Comparison of ENCODE assay signal across 31 mouse cellular contexts in genomic region chr12:108286381-108286780, GRCm38 (mm10). TPM values are rescaled to one million over a fixed set of nuclear protein-coding genes. Genes with fewer than 3 reads are reported as not detected.
A peak's percentile ranks its signal among the peaks of the same experiment; 100 is the strongest.
DNase-seq lines count a peak whose midpoint lies in the region; ATAC-seq lines count a peak whose summit lies in the region.
"Had no signal": no experiment of that assay in that cellular context is flagged by ENCODE, and none has a peak within 500 bp of the region (broad histone marks: within the 10 kb centered on the region; RNA-seq: fewer than 3 reads in every experiment).

No protein-coding gene starts in this region.

- H3K4me3 ChIP-seq in hindbrain, embryonic 12.5 days, result no peak overlapping the region
- no peak overlapping the region for H3K4me3 ChIP-seq in hindbrain, embryonic 14.5 days (replicated peaks; ENCODE audit: low read length)
- H3K4me3 ChIP-seq in midbrain, embryonic 14.5 days (replicated peaks; ENCODE audit: low read depth, low read length), result no peak overlapping the region
- no peak overlapping the region for H3K4me3 ChIP-seq in midbrain, embryonic 11.5 days (ENCODE audit: low read depth, low read length)
- peak overlapping the region in 1 of 2 experiments; percentile 15; a peak in 1 of 4 replicates for H3K4me3 ChIP-seq in ES-E14 (ENCODE audit: insufficient read depth in 1 of 2, low read depth in 1 of 2, low read length in 2 of 2, poor library complexity in 1 of 2, severe bottlenecking in 1 of 2)
- H3K4me3 ChIP-seq in embryonic facial prominence, embryonic 12.5 days, result no peak overlapping the region
- H3K4me3 ChIP-seq: embryonic facial prominence, embryonic 13.5 days; erythroblast, embryonic 14.5 days; forebrain, embryonic 12.5 days; heart, embryonic 12.5 days; limb, embryonic 10.5 days; limb, embryonic 15.5 days had no signal

- peaks cover 21% of the 10 kb centered on the region for H3K4me1 ChIP-seq in hindbrain, embryonic 12.5 days
- H3K4me1 ChIP-seq in hindbrain, embryonic 14.5 days (replicated peaks; ENCODE audit: control insufficient read depth, insufficient read depth, low read length), result peaks cover 15% of the 10 kb centered on the region
- H3K4me1 ChIP-seq in midbrain, embryonic 14.5 days (ENCODE audit: control insufficient read depth, insufficient read depth, low read length), result peaks cover 17% of the 10 kb centered on the region
- peaks cover 19% of the 10 kb centered on the region for H3K4me1 ChIP-seq in midbrain, embryonic 11.5 days (ENCODE audit: control insufficient read depth, insufficient read depth, low read length)
- peaks cover 3 to 25% of the 10 kb centered on the region in 2 experiments; a peak in 2 of 4 replicates for H3K4me1 ChIP-seq in ES-E14 (ENCODE audit: control insufficient read depth in 2 of 2, insufficient read depth in 2 of 2, low read length in 2 of 2, poor library complexity in 1 of 2)
- H3K4me1 ChIP-seq in embryonic facial prominence, embryonic 12.5 days, result peaks cover 12% of the 10 kb centered on the region

- H3K9ac ChIP-seq in hindbrain, embryonic 12.5 days, result no peak overlapping the region
- no peak overlapping the region for H3K9ac ChIP-seq in hindbrain, embryonic 14.5 days
- H3K9ac ChIP-seq in midbrain, embryonic 14.5 days (replicated peaks; ENCODE audit: low read length), result no peak overlapping the region
- no peak overlapping the region for H3K9ac ChIP-seq in midbrain, embryonic 11.5 days (ENCODE audit: low read length)
- H3K9ac ChIP-seq in ES-E14 (ENCODE audit: insufficient read depth, low read depth, low read length, poor library complexity, severe bottlenecking), result peak overlapping the region; percentile 56; the same call in 1 of the 2 replicates
- H3K9ac ChIP-seq in embryonic facial prominence, embryonic 12.5 days, result no peak overlapping the region
- H3K9ac ChIP-seq: embryonic facial prominence, embryonic 13.5 days; forebrain, embryonic 12.5 days; heart, embryonic 12.5 days; limb, embryonic 15.5 days; liver, embryonic 14.5 days had no signal

- H3K36me3 ChIP-seq in hindbrain, embryonic 12.5 days, result no peaks in the 10 kb centered on the region
- no peaks in the 10 kb centered on the region for H3K36me3 ChIP-seq in hindbrain, embryonic 14.5 days (replicated peaks; ENCODE audit: control insufficient read depth, insufficient read depth)
- H3K36me3 ChIP-seq in midbrain, embryonic 14.5 days (ENCODE audit: control insufficient read depth, insufficient read depth, low read length), result no peaks in the 10 kb centered on the region
- H3K36me3 ChIP-seq in midbrain, embryonic 11.5 days (ENCODE audit: control insufficient read depth, insufficient read depth, low read length), result no peaks in the 10 kb centered on the region
- H3K36me3 ChIP-seq in ES-E14 (ENCODE audit: control insufficient read depth, insufficient read depth, low read length, poor library complexity, severe bottlenecking), result no peaks in the 10 kb centered on the region
- no peaks in the 10 kb centered on the region for H3K36me3 ChIP-seq in embryonic facial prominence, embryonic 12.5 days
- H3K36me3 ChIP-seq: embryonic facial prominence, embryonic 13.5 days; forebrain, embryonic 12.5 days; G1E; heart, embryonic 12.5 days; limb, embryonic 10.5 days; limb, embryonic 15.5 days had no signal

- no peak for ATAC-seq in hindbrain, embryonic 12.5 days (ENCODE audit: low FRiP score)
- no peak for ATAC-seq in hindbrain, embryonic 14.5 days (ENCODE audit: low FRiP score)
- ATAC-seq in midbrain, embryonic 14.5 days (ENCODE audit: low FRiP score, low TSS enrichment), result no peak
- no peak for ATAC-seq in midbrain, embryonic 11.5 days (ENCODE audit: low FRiP score)
- no peak for ATAC-seq in embryonic facial prominence, embryonic 12.5 days (ENCODE audit: insufficient number of reproducible peaks, insufficient read depth, low FRiP score, low TSS enrichment)
- ATAC-seq: inflammation-experienced regulatory T-cells, adult 6 months had no signal

- H3K9me3 ChIP-seq in hindbrain, embryonic 12.5 days (replicated peaks), result no peaks in the 10 kb centered on the region
- no peaks in the 10 kb centered on the region for H3K9me3 ChIP-seq in hindbrain, embryonic 14.5 days (ENCODE audit: control insufficient read depth, low read length)
- no peaks in the 10 kb centered on the region for H3K9me3 ChIP-seq in midbrain, embryonic 14.5 days (ENCODE audit: control insufficient read depth, low read length)
- H3K9me3 ChIP-seq in midbrain, embryonic 11.5 days (ENCODE audit: control insufficient read depth, low read length), result no peaks in the 10 kb centered on the region
- H3K9me3 ChIP-seq in ES-E14 (ENCODE audit: control insufficient read depth, insufficient read depth, low read depth, low read length), result no peaks in the 10 kb centered on the region
- no peaks in the 10 kb centered on the region for H3K9me3 ChIP-seq in embryonic facial prominence, embryonic 12.5 days
- H3K9me3 ChIP-seq: embryonic facial prominence, embryonic 13.5 days; forebrain, embryonic 12.5 days; heart, embryonic 12.5 days; limb, embryonic 10.5 days; limb, embryonic 15.5 days had no signal

- no peaks in the 10 kb centered on the region for H3K27me3 ChIP-seq in hindbrain, embryonic 12.5 days
- no peaks in the 10 kb centered on the region for H3K27me3 ChIP-seq in hindbrain, embryonic 14.5 days (ENCODE audit: control insufficient read depth, insufficient read depth, low read length)
- no peaks in the 10 kb centered on the region for H3K27me3 ChIP-seq in midbrain, embryonic 14.5 days (ENCODE audit: control insufficient read depth, insufficient read depth, low read length)
- no peaks in the 10 kb centered on the region for H3K27me3 ChIP-seq in midbrain, embryonic 11.5 days (ENCODE audit: control insufficient read depth, insufficient read depth, low read length)
- H3K27me3 ChIP-seq in embryonic facial prominence, embryonic 12.5 days, result 0 out of 2 replicates have a peak, but pooled peaks cover 3% of the 10 kb centered on the region
- H3K27me3 ChIP-seq: forebrain, embryonic 12.5 days; heart, embryonic 12.5 days had no signal

- no peak for DNase-seq in hindbrain, embryonic 14.5 days (ENCODE audit: low spot score)
- no peak for DNase-seq in midbrain, embryonic 14.5 days
- no peak for DNase-seq in midbrain, embryonic 11.5 days (ENCODE audit: low spot score, missing footprints)
- no peak for DNase-seq in ES-E14 (ENCODE audit: low read depth, low spot score)
- DNase-seq in thymus, postnatal 14 days, result no peak
- DNase-seq: adrenal gland, adult 8-10 months; B cell, adult 2 months; cerebellum, adult 8-10 months; gastrocnemius, postnatal 36 days; heart, adult 18-20 months; heart, postnatal 4 days; kidney, adult 11 months; kidney, postnatal 14 days; layer of hippocampus, adult 9-11 months; lung, adult 2 months; right cerebral cortex, adult 18-20 months; spleen, adult 18-20 months; thymus, adult 2 months; thymus, postnatal 4 days had no signal

- peak overlapping the region; percentile 81; the same call in 1 of the 2 replicates for H3K27ac ChIP-seq in hindbrain, embryonic 12.5 days
- no peak overlapping the region for H3K27ac ChIP-seq in hindbrain, embryonic 14.5 days
- H3K27ac ChIP-seq in midbrain, embryonic 14.5 days (replicated peaks; ENCODE audit: low read depth, low read length), result peak overlapping the region; percentile 79
- no peak overlapping the region; the same call in 1 of the 2 replicates for H3K27ac ChIP-seq in midbrain, embryonic 11.5 days (ENCODE audit: low read depth, low read length)
- H3K27ac ChIP-seq in ES-E14 (ENCODE audit: insufficient read depth, low read depth, low read length, poor library complexity, severe bottlenecking), result peak overlapping the region; percentile 67; the same call in 1 of the 2 replicates
- peak overlapping the region; percentile 54; the same call in 1 of the 2 replicates for H3K27ac ChIP-seq in embryonic facial prominence, embryonic 12.5 days
- H3K27ac ChIP-seq: embryonic facial prominence, embryonic 13.5 days; limb, embryonic 15.5 days; liver, embryonic 14.5 days had no signal

- H3K4me2 ChIP-seq in hindbrain, embryonic 12.5 days (replicated peaks), result no peak overlapping the region
- H3K4me2 ChIP-seq in hindbrain, embryonic 14.5 days (replicated peaks), result no peak overlapping the region
- H3K4me2 ChIP-seq in midbrain, embryonic 14.5 days (ENCODE audit: low read length), result no peak overlapping the region
- H3K4me2 ChIP-seq in midbrain, embryonic 11.5 days, result no peak overlapping the region
- H3K4me2 ChIP-seq in embryonic facial prominence, embryonic 12.5 days (replicated peaks), result no peak overlapping the region
- H3K4me2 ChIP-seq: embryonic facial prominence, embryonic 13.5 days; forebrain, embryonic 12.5 days; heart, embryonic 12.5 days; limb, embryonic 15.5 days had no signal

- in situ Hi-C loops in ES-E14 (cut with MboI; ENCODE audit: low sequenced_read_pairs in 2 of 2, unreplicated experiment in 2 of 2), result no loop called here

- WGBS in hindbrain, embryonic 12.5 days, result 78% methylated on average over 4 of the region's 4 CpGs
- WGBS in hindbrain, embryonic 14.5 days, result 80% methylated on average over 4 of the region's 4 CpGs
- WGBS in midbrain, embryonic 14.5 days, result 81% methylated on average over 4 of the region's 4 CpGs
- WGBS in midbrain, embryonic 11.5 days, result 76% methylated on average over 4 of the region's 4 CpGs
- 72% methylated on average over 4 of the region's 4 CpGs for WGBS in embryonic facial prominence, embryonic 12.5 days

RNA-seq across cellular contexts. Expression of gene Ccdc85c, which starts 11.2 kb away (rescaled TPM):
- 15.2 and 16.3 TPM in 2 replicates for polyA plus RNA-seq in hindbrain, embryonic 12.5 days (2016; fragmentation: Nextera tagmentation; extraction: Ambion mirVana)
- 13.9 and 16.5 TPM in 2 replicates for polyA plus RNA-seq in hindbrain, embryonic 14.5 days (2014; fragmentation: Nextera tagmentation; extraction: Ambion mirVana)
- polyA plus RNA-seq in midbrain, embryonic 14.5 days (2014; fragmentation: Nextera tagmentation; extraction: Ambion mirVana), result 20.9 and 22.3 TPM in 2 replicates
- 19.2 and 20.4 TPM in 2 replicates for polyA plus RNA-seq in midbrain, embryonic 11.5 days (2014; fragmentation: Nextera tagmentation; extraction: Ambion mirVana)
- total RNA-seq in ES-E14 (2012; rRNA removed), result 21.9 and 24.4 TPM in 2 replicates
- 7.7 and 7.9 TPM in 2 replicates for polyA plus RNA-seq in embryonic facial prominence, embryonic 12.5 days (2016; fragmentation: Nextera tagmentation; extraction: Ambion mirVana)
- polyA plus RNA-seq: G1E had no signal

RNA-seq across cellular contexts. Expression of gene Hhipl1, which starts 19.7 kb away (rescaled TPM):
- polyA plus RNA-seq in hindbrain, embryonic 12.5 days (2016; fragmentation: Nextera tagmentation; extraction: Ambion mirVana), result 2.4 and 2.7 TPM in 2 replicates
- 1.8 and 1.9 TPM in 2 replicates for polyA plus RNA-seq in hindbrain, embryonic 14.5 days (2014; fragmentation: Nextera tagmentation; extraction: Ambion mirVana)
- 1.3 and 1.6 TPM in 2 replicates for polyA plus RNA-seq in midbrain, embryonic 14.5 days (2014; fragmentation: Nextera tagmentation; extraction: Ambion mirVana)
- 2.7 and 3.5 TPM in 2 replicates for polyA plus RNA-seq in midbrain, embryonic 11.5 days (2014; fragmentation: Nextera tagmentation; extraction: Ambion mirVana)
- total RNA-seq in ES-E14 (2012; rRNA removed), result 0.53 and 1.0 TPM in 2 replicates
- 1.0 and 1.1 TPM in 2 replicates for polyA plus RNA-seq in embryonic facial prominence, embryonic 12.5 days (2016; fragmentation: Nextera tagmentation; extraction: Ambion mirVana)
- total RNA-seq: megakaryocyte progenitor cell, adult 5-6 weeks had no signal
- polyA plus RNA-seq: erythroblast, embryonic 14.5 days; G1E; inflammation-experienced regulatory T-cells, adult 6 months had no signal

RNA-seq across cellular contexts. Expression of gene Cyp46a1, which starts 47.8 kb away (rescaled TPM):
- polyA plus RNA-seq in hindbrain, embryonic 12.5 days (2016; fragmentation: Nextera tagmentation; extraction: Ambion mirVana), result 14.2 and 15.6 TPM in 2 replicates
- 22.7 and 23.5 TPM in 2 replicates for polyA plus RNA-seq in hindbrain, embryonic 14.5 days (2014; fragmentation: Nextera tagmentation; extraction: Ambion mirVana)
- 12.4 and 14.3 TPM in 2 replicates for polyA plus RNA-seq in midbrain, embryonic 14.5 days (2014; fragmentation: Nextera tagmentation; extraction: Ambion mirVana)
- 8.6 and 10.2 TPM in 2 replicates for polyA plus RNA-seq in midbrain, embryonic 11.5 days (2014; fragmentation: Nextera tagmentation; extraction: Ambion mirVana)
- 0.98 and 1.6 TPM in 2 replicates for total RNA-seq in ES-E14 (2012; rRNA removed)
- 5.9 and 7.4 TPM in 2 replicates for polyA plus RNA-seq in embryonic facial prominence, embryonic 12.5 days (2016; fragmentation: Nextera tagmentation; extraction: Ambion mirVana)
- polyA plus RNA-seq: erythroblast, embryonic 14.5 days; G1E; inflammation-experienced regulatory T-cells, adult 6 months had no signal

Comparison
In these comparisons a context has a peak if more than half of its experiments do, and no peak if none do; other contexts are left out.
1. H3K27ac ChIP-seq: peak in hindbrain, embryonic 12.5 days (single experiment), midbrain, embryonic 14.5 days (single experiment), ES-E14 (single experiment) and embryonic facial prominence, embryonic 12.5 days (single experiment); none in hindbrain, embryonic 14.5 days (single experiment) and midbrain, embryonic 11.5 days (single experiment).